Mouse (Mus musculus): ENCODE measurements around the gene Gm17535. TPM values are rescaled to one million over a fixed set of nuclear protein-coding genes. Genes with fewer than 3 reads are reported as not detected.
"Not testable (repeated sequence)": the region's sequence is repeated elsewhere in the genome, so short reads cannot be mapped to it uniquely, and the experiment has no call there.

Gm17535 gene
- polyA plus RNA-seq, 1 experiment from 2014 or later = not detected

DNA sequence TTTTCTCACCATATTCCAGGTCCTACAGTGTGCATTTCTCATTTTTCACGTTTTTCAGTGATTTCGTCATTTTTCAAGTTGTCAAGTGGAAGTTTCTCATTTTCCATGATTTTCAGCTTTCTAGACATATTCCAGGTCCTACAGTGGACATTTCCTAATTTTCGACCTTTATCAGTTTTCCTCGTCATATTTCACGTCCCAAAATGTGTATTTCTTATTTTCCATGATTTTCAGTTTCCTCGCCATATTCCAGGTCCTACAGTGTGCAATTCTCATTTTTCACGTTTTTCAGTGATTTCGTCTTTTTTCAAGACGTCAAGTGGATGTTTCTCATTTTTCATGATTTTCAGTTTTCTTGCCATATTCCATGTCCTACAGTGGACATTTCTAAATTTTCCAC, 7.2 kb upstream of the Gm17535 start:
- not testable (repeated sequence) for H3K9me3 ChIP-seq; H3K4me3 ChIP-seq; H3K4me1 ChIP-seq; H3K27me3 ChIP-seq (replicated peaks); ATAC-seq (ENCODE audit: low FRiP score, low read depth); H3K9ac ChIP-seq; H3K36me3 ChIP-seq; H3K27ac ChIP-seq; H3K4me2 ChIP-seq (replicated peaks)
- WGBS = 71% methylated on average over 9 of the region's 9 CpGs

- not testable (repeated sequence) for H3K27me3 ChIP-seq (replicated peaks); H3K4me3 ChIP-seq; H3K4me1 ChIP-seq; H3K27ac ChIP-seq; H3K36me3 ChIP-seq; ATAC-seq (ENCODE audit: low FRiP score, low read depth); H3K4me2 ChIP-seq (replicated peaks); H3K9me3 ChIP-seq; H3K9ac ChIP-seq
- WGBS = 63% methylated on average over 14 of the region's 16 CpGs
Measured at GRCm38 (mm10) chr9:3029276-3030000, 5.0 kb upstream of the Gm17535 start.

DNA sequence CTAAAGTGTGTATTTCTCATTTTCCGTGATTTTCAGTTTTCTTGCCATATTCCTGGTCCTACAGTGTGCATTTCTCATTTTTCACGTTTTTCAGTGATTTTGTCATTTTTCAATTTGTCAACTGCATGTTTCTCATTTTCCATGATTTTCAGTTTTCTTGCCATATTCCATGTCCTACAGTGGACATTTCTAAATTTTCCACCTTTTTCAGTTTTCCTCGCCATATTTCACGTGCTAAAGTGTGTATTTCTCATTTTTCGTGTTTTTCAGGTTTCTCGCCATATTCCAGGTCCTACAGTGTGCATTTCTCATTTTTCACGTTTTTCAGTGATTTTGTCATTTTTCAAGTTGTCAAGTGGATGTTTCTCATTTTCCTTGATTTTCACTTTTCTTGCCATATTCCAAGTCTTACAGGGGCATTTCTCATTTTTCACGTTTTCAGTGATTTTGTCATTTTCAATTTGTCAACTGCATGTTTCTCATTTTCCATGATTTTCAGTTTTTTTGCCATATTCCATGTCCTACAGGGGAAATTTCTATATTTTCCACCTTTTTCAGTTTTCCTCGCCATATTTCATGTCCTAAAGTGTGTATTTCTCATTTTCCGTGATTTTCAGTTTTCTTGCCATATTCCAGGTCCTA, 3.6 kb upstream of the Gm17535 start:
- ATAC-seq (ENCODE audit: low FRiP score, low read depth) = 0 out of 2 replicates have a peak, but pooled peaks have one; percentile 31
- not testable (repeated sequence) for H3K9ac ChIP-seq; H3K4me1 ChIP-seq; H3K27ac ChIP-seq; H3K4me3 ChIP-seq; H3K27me3 ChIP-seq (replicated peaks); H3K36me3 ChIP-seq; H3K4me2 ChIP-seq (replicated peaks); H3K9me3 ChIP-seq
- WGBS = 61% methylated on average over 2 of the region's 10 CpGs

DNA sequence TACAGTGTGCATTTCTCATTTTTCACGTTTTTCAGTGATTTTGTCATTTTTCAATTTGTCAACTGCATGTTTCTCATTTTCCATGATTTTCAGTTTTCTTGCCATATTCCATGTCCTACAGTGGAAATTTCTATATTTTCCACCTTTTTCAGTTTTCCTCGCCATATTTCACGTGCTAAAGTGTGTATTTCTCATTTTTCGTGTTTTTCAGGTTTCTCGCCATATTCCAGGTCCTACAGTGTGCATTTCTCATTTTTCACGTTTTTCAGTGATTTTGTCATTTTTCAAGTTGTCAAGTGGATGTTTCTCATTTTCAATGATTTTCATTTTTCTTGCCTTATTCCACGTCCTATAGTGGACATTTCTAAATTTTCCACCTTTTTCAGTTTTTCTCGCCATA, 2.2 kb downstream of the Gm17535 start, which contains the start of gene Gm10715:
TSS of gene Gm10715 (plus strand) at position 301 of the 400 bp plus-strand sequence.
- not testable (repeated sequence) for H3K4me2 ChIP-seq (replicated peaks); ATAC-seq (ENCODE audit: low FRiP score, low read depth); H3K27ac ChIP-seq; H3K36me3 ChIP-seq; H3K4me3 ChIP-seq; H3K27me3 ChIP-seq (replicated peaks); H3K9ac ChIP-seq; H3K9me3 ChIP-seq; H3K4me1 ChIP-seq
- 79% methylated on average over 8 of the region's 8 CpGs for WGBS

DNA sequence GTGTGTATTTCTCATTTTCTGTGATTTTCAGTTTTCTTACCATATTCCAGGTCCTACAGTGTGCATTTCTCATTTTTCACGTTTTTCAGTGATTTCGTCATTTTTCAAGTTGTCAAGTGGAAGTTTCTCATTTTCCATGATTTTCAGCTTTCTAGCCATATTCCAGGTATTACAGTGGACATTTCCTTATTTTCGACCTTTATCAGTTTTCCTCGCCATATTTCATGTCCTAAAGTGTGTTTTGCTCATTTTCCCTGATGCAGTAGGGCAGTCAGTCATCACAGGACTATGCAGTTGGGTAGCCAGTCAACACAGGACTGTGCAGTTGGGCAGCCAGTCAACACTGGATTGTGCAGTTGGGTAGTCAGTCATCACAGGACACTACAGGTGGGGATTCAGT, 3.8 kb downstream of the Gm17535 start:
- H3K27me3 ChIP-seq (replicated peaks); H3K9ac ChIP-seq; H3K4me3 ChIP-seq; H3K4me2 ChIP-seq (replicated peaks); H3K9me3 ChIP-seq; H3K36me3 ChIP-seq; ATAC-seq (ENCODE audit: low FRiP score, low read depth); H3K4me1 ChIP-seq; H3K27ac ChIP-seq: not testable (repeated sequence)
- WGBS = 70% methylated on average over 4 of the region's 4 CpGs

Small RNA genes lying within 50 kb of the gene (microRNA-seq; reads per million reads assigned to microRNA genes)
- gene Mir101c = not detected

Other genes with a start within 250 kb of the Gm17535 start
- not detected in 2 replicates for gene Gm10722, start 33.7 kb upstream of the Gm17535 start, polyA plus RNA-seq (2016; fragmentation: Nextera tagmentation; extraction: Ambion mirVana)
- not detected in 2 replicates for gene Gm11168, start 31.3 kb upstream of the Gm17535 start, polyA plus RNA-seq (2016; fragmentation: Nextera tagmentation; extraction: Ambion mirVana)
- 0.49 TPM in 1 of 2 replicates, not detected in the other for gene Gm10721, start 21.5 kb upstream of the Gm17535 start, polyA plus RNA-seq (2016; fragmentation: Nextera tagmentation; extraction: Ambion mirVana)
- gene Gm10720, start 18.9 kb upstream of the Gm17535 start, polyA plus RNA-seq (2016; fragmentation: Nextera tagmentation; extraction: Ambion mirVana) = not detected in 2 replicates
- 1.1 and 1.2 TPM in 2 replicates for gene Gm10719, start 17.2 kb upstream of the Gm17535 start, polyA plus RNA-seq (2016; fragmentation: Nextera tagmentation; extraction: Ambion mirVana)
- 1.4 and 2.3 TPM in 2 replicates for gene Gm10718, start 11.1 kb upstream of the Gm17535 start, polyA plus RNA-seq (2016; fragmentation: Nextera tagmentation; extraction: Ambion mirVana)
- gene Gm10717, start 9.2 kb upstream of the Gm17535 start, polyA plus RNA-seq (2016; fragmentation: Nextera tagmentation; extraction: Ambion mirVana) = 0.97 and 1.1 TPM in 2 replicates
- not detected in 2 replicates for gene Gm10715, start 2.3 kb downstream of the Gm17535 start, polyA plus RNA-seq (2016; fragmentation: Nextera tagmentation; extraction: Ambion mirVana)